In the genomic region with DNA sequence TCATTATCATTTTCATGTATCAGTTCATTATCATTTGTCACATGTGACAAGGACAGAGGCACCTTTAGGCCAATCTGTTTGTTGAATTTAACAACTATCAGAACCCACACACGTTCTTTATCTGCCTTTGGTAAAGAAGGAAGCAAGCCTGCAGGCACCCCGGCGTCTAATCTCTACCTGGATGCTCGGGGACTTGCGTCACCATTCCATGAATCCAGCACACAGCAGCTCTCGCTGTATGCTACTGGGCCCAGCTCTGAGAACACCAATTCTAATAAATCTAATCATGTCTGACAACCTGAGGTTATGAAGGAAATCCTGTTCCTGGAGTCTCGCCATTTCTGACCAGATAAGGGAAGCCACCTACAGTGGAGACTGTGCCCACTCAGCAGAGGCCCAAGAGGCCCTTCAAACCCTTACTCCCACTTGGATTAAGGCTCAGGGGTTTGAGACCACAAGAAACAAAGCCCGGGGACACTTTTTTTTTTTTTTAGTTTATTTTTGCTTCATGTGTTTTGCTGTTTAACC, we compare ENCODE assay signal across 25 mouse cellular contexts. TPM values are rescaled to one million over a fixed set of nuclear protein-coding genes. Genes with fewer than 3 reads are reported as not detected.
DNase-seq lines count a peak whose midpoint lies in the region; ATAC-seq and TF ChIP-seq lines count a peak whose summit lies in the region.
"Had no signal": no experiment of that assay in that cellular context is flagged by ENCODE, and none has a peak within 500 bp of the region (broad histone marks: within the 10 kb centered on the region; RNA-seq: fewer than 3 reads in every experiment).

No protein-coding gene starts in this region.

- no peaks in the 10 kb centered on the region for H3K9me3 ChIP-seq in kidney, embryonic 16.5 days (ENCODE audit: low read length)
- H3K9me3 ChIP-seq in hindbrain, postnatal 0 days (ENCODE audit: low read length) = no peaks in the 10 kb centered on the region
- H3K9me3 ChIP-seq: embryonic facial prominence, embryonic 13.5 days; forebrain, embryonic 12.5 days; G1E; hindbrain, embryonic 12.5 days; midbrain, embryonic 15.5 days; neural tube, embryonic 13.5 days had no signal

- H3K27ac ChIP-seq in kidney, embryonic 16.5 days (ENCODE audit: low read length) = no peak overlapping the region
- no peak overlapping the region for H3K27ac ChIP-seq in hindbrain, postnatal 0 days
- H3K27ac ChIP-seq: embryonic facial prominence, embryonic 13.5 days; forebrain, embryonic 12.5 days; hindbrain, embryonic 12.5 days; macrophage; midbrain, embryonic 15.5 days; neural tube, embryonic 13.5 days had no signal

- no peaks in the 10 kb centered on the region for H3K27me3 ChIP-seq in kidney, embryonic 16.5 days (ENCODE audit: insufficient read depth, low read length)
- no peaks in the 10 kb centered on the region for H3K27me3 ChIP-seq in hindbrain, postnatal 0 days (ENCODE audit: insufficient read depth, low read length)
- H3K27me3 ChIP-seq: CH12.LX; embryonic facial prominence, embryonic 13.5 days; forebrain, embryonic 12.5 days; hindbrain, embryonic 12.5 days; midbrain, embryonic 15.5 days; neural tube, embryonic 13.5 days; Patski had no signal

- DNase-seq in adrenal gland, postnatal 10 days = peak; percentile 28
- DNase-seq in adrenal gland, adult 18-20 months (ENCODE audit: low spot score in 2 of 2) = no peak
- DNase-seq in kidney, adult 8-10 months = peak; percentile 15 to 28
- peak; percentile 53 for DNase-seq in kidney, postnatal 14 days
- DNase-seq in hindbrain, postnatal 0 days (ENCODE audit: low spot score) = no peak
- no peak for DNase-seq in ovary, postnatal 10 days (ENCODE audit: low spot score)
- DNase-seq: B cell, adult 2 months; cerebellum, adult 18-20 months; cerebellum, postnatal 14 days; gastrocnemius, postnatal 36 days; heart, postnatal 10 days; layer of hippocampus, postnatal 36 days had no signal

- H3K4me1 ChIP-seq in kidney, embryonic 16.5 days (ENCODE audit: insufficient read depth, low read length) = peaks cover 18% of the 10 kb centered on the region
- H3K4me1 ChIP-seq in hindbrain, postnatal 0 days (ENCODE audit: insufficient read depth, low read length) = 0 out of 2 replicates have a peak, but pooled peaks cover 5% of the 10 kb centered on the region

- no peak overlapping the region for H3K4me2 ChIP-seq in kidney, embryonic 16.5 days (replicated peaks; ENCODE audit: low read depth, low read length)
- no peak overlapping the region for H3K4me2 ChIP-seq in hindbrain, postnatal 0 days (ENCODE audit: low read depth, low read length)
- H3K4me2 ChIP-seq: embryonic facial prominence, embryonic 13.5 days; forebrain, embryonic 12.5 days; hindbrain, embryonic 12.5 days; midbrain, embryonic 15.5 days; neural tube, embryonic 13.5 days had no signal

- no peak overlapping the region for H3K4me3 ChIP-seq in kidney, embryonic 16.5 days (ENCODE audit: low read length)
- no peak overlapping the region for H3K4me3 ChIP-seq in hindbrain, postnatal 0 days (ENCODE audit: low read length)
- H3K4me3 ChIP-seq: embryonic facial prominence, embryonic 13.5 days; erythroblast, embryonic 14.5 days; forebrain, embryonic 12.5 days; hindbrain, embryonic 12.5 days; midbrain, embryonic 15.5 days; myocyte; neural tube, embryonic 13.5 days had no signal

- no peak for ATAC-seq in kidney, embryonic 16.5 days (ENCODE audit: low FRiP score, low TSS enrichment)
- no peak for ATAC-seq in hindbrain, postnatal 0 days
- ATAC-seq: lung, postnatal 0 days; midbrain, embryonic 15.5 days; Patski had no signal

- WGBS in kidney, embryonic 16.5 days = 65% methylated on average over 8 of the region's 8 CpGs
- WGBS in hindbrain, postnatal 0 days = 79% methylated on average over 8 of the region's 8 CpGs

- no peak for TF ChIP-seq CTCF in hindbrain, postnatal 0 days (IDR thresholded peaks at IDR 0.05; ENCODE audit: low read depth)

- H3K36me3 ChIP-seq in kidney, embryonic 16.5 days (ENCODE audit: insufficient read depth, low read length) = no peaks in the 10 kb centered on the region
- no peaks in the 10 kb centered on the region for H3K36me3 ChIP-seq in hindbrain, postnatal 0 days (ENCODE audit: insufficient read depth, low read length)
- H3K36me3 ChIP-seq: embryonic facial prominence, embryonic 13.5 days; forebrain, embryonic 12.5 days; G1E; hindbrain, embryonic 12.5 days; midbrain, embryonic 15.5 days; neural tube, embryonic 13.5 days had no signal

- H3K9ac ChIP-seq in kidney, embryonic 16.5 days (replicated peaks; ENCODE audit: low read length) = no peak overlapping the region
- H3K9ac ChIP-seq in hindbrain, postnatal 0 days (replicated peaks; ENCODE audit: low read length) = no peak overlapping the region
- H3K9ac ChIP-seq: embryonic facial prominence, embryonic 13.5 days; forebrain, embryonic 12.5 days; hindbrain, embryonic 12.5 days; midbrain, embryonic 15.5 days; neural tube, embryonic 13.5 days had no signal

RNA-seq across cellular contexts. Expression of a gene that starts 7.0 kb away (rescaled TPM):
- 10 to 100 TPM; 16.2 to 21.2 TPM for total RNA-seq in adrenal gland, postnatal 10 days (2021)
- total RNA-seq in adrenal gland, adult 18-20 months (2021) = 10 to 100 TPM; 10.5 to 11.0 TPM
- 14.6 and 16.2 TPM in 2 replicates for polyA plus RNA-seq in kidney, embryonic 16.5 days (2015; fragmentation: Nextera tagmentation; extraction: Ambion mirVana)
- total RNA-seq in hindbrain, postnatal 0 days (2014; rRNA removed) = 5.6 and 6.6 TPM in 2 replicates
- 5.1 and 7.6 TPM in 2 replicates for polyA plus RNA-seq in hindbrain, postnatal 0 days (2015; fragmentation: Nextera tagmentation; extraction: Ambion mirVana)
- total RNA-seq: G1E had no signal
- polyA plus RNA-seq: erythroblast, embryonic 14.5 days; G1E had no signal

Comparison
In these comparisons a context has a peak if more than half of its experiments do, and no peak if none do; other contexts are left out.
1. DNase-seq: peak in adrenal gland, postnatal 10 days (single experiment), kidney, adult 8-10 months (2 of 2) and kidney, postnatal 14 days (single experiment); none in adrenal gland, adult 18-20 months (0 of 2), hindbrain, postnatal 0 days (single experiment) and ovary, postnatal 10 days (single experiment).